ENCODE assay signal across 18 mouse cellular contexts in the genomic region with DNA sequence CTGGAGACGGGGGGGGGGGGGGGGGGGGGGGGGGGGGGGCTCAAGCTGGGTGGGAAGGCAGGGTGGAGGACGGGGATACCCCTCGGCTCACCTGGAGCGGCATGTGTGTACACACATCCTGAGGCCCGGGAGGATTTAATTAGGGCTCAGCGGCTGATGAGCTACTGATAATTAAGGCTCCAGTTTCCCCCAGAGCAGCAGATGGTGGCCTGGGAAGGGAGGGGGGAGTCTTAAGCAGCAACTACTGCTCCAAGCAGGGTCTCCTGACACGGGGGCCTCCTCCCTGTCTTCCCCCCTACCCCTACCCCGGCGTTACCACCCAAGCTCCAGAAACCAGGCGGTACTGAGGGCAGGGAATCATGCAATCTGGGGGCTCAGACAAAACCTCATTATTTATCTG. TPM values are rescaled to one million over a fixed set of nuclear protein-coding genes. Genes with fewer than 3 reads are reported as not detected.
DNase-seq lines count a peak whose midpoint lies in the region; ATAC-seq and TF ChIP-seq lines count a peak whose summit lies in the region.
"Had no signal": no experiment of that assay in that cellular context is flagged by ENCODE, and none has a peak within 500 bp of the region (broad histone marks: within the 10 kb centered on the region; RNA-seq: fewer than 3 reads in every experiment).

No protein-coding gene starts in this region.

- peaks cover 22% of the 10 kb centered on the region for H3K4me1 ChIP-seq in neural tube, embryonic 13.5 days (replicated peaks)
- peaks cover 31% of the 10 kb centered on the region for H3K4me1 ChIP-seq in forebrain, embryonic 15.5 days
- H3K4me1 ChIP-seq in hindbrain, postnatal 0 days (ENCODE audit: insufficient read depth, low read length), result peaks cover 5% of the 10 kb centered on the region; the same call in 1 of the 2 replicates
- H3K4me1 ChIP-seq: intestine, embryonic 15.5 days; liver, embryonic 12.5 days had no signal

- H3K4me2 ChIP-seq in neural tube, embryonic 13.5 days, result no peak overlapping the region
- H3K4me2 ChIP-seq in forebrain, embryonic 15.5 days (replicated peaks), result no peak overlapping the region
- H3K4me2 ChIP-seq in hindbrain, postnatal 0 days (ENCODE audit: low read depth, low read length), result no peak overlapping the region
- H3K4me2 ChIP-seq: embryonic facial prominence, embryonic 12.5 days; intestine, embryonic 15.5 days; liver, embryonic 12.5 days had no signal

- no peaks in the 10 kb centered on the region for H3K9me3 ChIP-seq in neural tube, embryonic 13.5 days
- no peaks in the 10 kb centered on the region for H3K9me3 ChIP-seq in forebrain, embryonic 15.5 days
- H3K9me3 ChIP-seq in hindbrain, postnatal 0 days (ENCODE audit: low read length), result no peaks in the 10 kb centered on the region
- H3K9me3 ChIP-seq: embryonic facial prominence, embryonic 12.5 days; intestine, embryonic 15.5 days; liver, embryonic 12.5 days had no signal

- H3K36me3 ChIP-seq in neural tube, embryonic 13.5 days, result peaks cover 3% of the 10 kb centered on the region; the same call in 1 of the 2 replicates
- no peaks in the 10 kb centered on the region; the same call in 1 of the 2 replicates for H3K36me3 ChIP-seq in forebrain, embryonic 15.5 days
- no peaks in the 10 kb centered on the region for H3K36me3 ChIP-seq in hindbrain, postnatal 0 days (ENCODE audit: insufficient read depth, low read length)
- H3K36me3 ChIP-seq: embryonic facial prominence, embryonic 12.5 days; intestine, embryonic 15.5 days had no signal

- H3K27ac ChIP-seq in neural tube, embryonic 13.5 days (replicated peaks), result peak overlapping the region; percentile 59
- peak overlapping the region; percentile 68 for H3K27ac ChIP-seq in forebrain, embryonic 15.5 days (replicated peaks)
- no peak overlapping the region for H3K27ac ChIP-seq in hindbrain, postnatal 0 days
- H3K27ac ChIP-seq: embryonic facial prominence, embryonic 12.5 days; intestine, embryonic 15.5 days; liver, embryonic 12.5 days had no signal

- no peaks in the 10 kb centered on the region for H3K27me3 ChIP-seq in neural tube, embryonic 13.5 days
- H3K27me3 ChIP-seq in forebrain, embryonic 15.5 days, result no peaks in the 10 kb centered on the region
- H3K27me3 ChIP-seq in hindbrain, postnatal 0 days (ENCODE audit: insufficient read depth, low read length), result no peaks in the 10 kb centered on the region
- H3K27me3 ChIP-seq: embryonic facial prominence, embryonic 12.5 days; intestine, embryonic 15.5 days; liver, embryonic 12.5 days had no signal

- ATAC-seq in neural tube, embryonic 13.5 days (ENCODE audit: low read depth), result 0 out of 2 replicates have a peak, but pooled peaks have one; percentile 26
- ATAC-seq in forebrain, embryonic 15.5 days (replicated peaks), result peak; percentile 53
- ATAC-seq in hindbrain, postnatal 0 days, result no peak
- ATAC-seq: intestine, embryonic 15.5 days; liver, embryonic 12.5 days had no signal

- 0 out of 2 replicates have a peak overlapping the region, but pooled peaks have one; percentile 32 for H3K9ac ChIP-seq in neural tube, embryonic 13.5 days
- H3K9ac ChIP-seq in forebrain, embryonic 15.5 days (replicated peaks), result no peak overlapping the region
- H3K9ac ChIP-seq in hindbrain, postnatal 0 days (replicated peaks; ENCODE audit: low read length), result no peak overlapping the region
- H3K9ac ChIP-seq: embryonic facial prominence, embryonic 12.5 days; intestine, embryonic 15.5 days; liver, embryonic 12.5 days had no signal

- WGBS in neural tube, embryonic 13.5 days, result 23% methylated on average over 9 of the region's 10 CpGs
- 15% methylated on average over 8 of the region's 10 CpGs for WGBS in forebrain, embryonic 15.5 days
- WGBS in hindbrain, postnatal 0 days, result 35% methylated on average over 9 of the region's 10 CpGs

- no peak for TF ChIP-seq CTCF in hindbrain, postnatal 0 days (IDR thresholded peaks at IDR 0.05; ENCODE audit: low read depth)

- no peak for DNase-seq in neural tube, embryonic 10.5 days (ENCODE audit: extremely low spot score, low spot score)
- peak; percentile 66 for DNase-seq in hindbrain, postnatal 0 days (ENCODE audit: low spot score)
- DNase-seq in ovary, postnatal 14 days (ENCODE audit: low spot score), result no peak
- DNase-seq in B cell, adult 2 months, result no peak
- no peak for DNase-seq in adipocyte (ENCODE audit: low spot score)
- DNase-seq: cerebellum, adult 9-10 months; kidney, postnatal 14 days; layer of hippocampus, adult 9-11 months; right cerebral cortex, postnatal 4 days had no signal

- H3K4me3 ChIP-seq in neural tube, embryonic 13.5 days, result no peak overlapping the region
- no peak overlapping the region for H3K4me3 ChIP-seq in forebrain, embryonic 15.5 days
- H3K4me3 ChIP-seq in hindbrain, postnatal 0 days (ENCODE audit: low read length), result no peak overlapping the region
- H3K4me3 ChIP-seq: embryonic facial prominence, embryonic 12.5 days; intestine, embryonic 15.5 days; liver, embryonic 12.5 days had no signal

RNA-seq across cellular contexts. Expression of gene Mfng, which starts 10.1 kb away (rescaled TPM):
- 34.2 and 34.4 TPM in 2 replicates for polyA plus RNA-seq in neural tube, embryonic 13.5 days (2015; fragmentation: Nextera tagmentation; extraction: Ambion mirVana)
- polyA plus RNA-seq in forebrain, embryonic 15.5 days (2015; fragmentation: Nextera tagmentation; extraction: Ambion mirVana), result 77.9 and 85.9 TPM in 2 replicates
- 12.7 and 15.2 TPM in 2 replicates for total RNA-seq in hindbrain, postnatal 0 days (2014; rRNA removed)
- 16.6 and 17.9 TPM in 2 replicates for polyA plus RNA-seq in hindbrain, postnatal 0 days (2015; fragmentation: Nextera tagmentation; extraction: Ambion mirVana)

RNA-seq across cellular contexts. Expression of gene Card10, which starts 39.6 kb away (rescaled TPM):
- polyA plus RNA-seq in neural tube, embryonic 13.5 days (2015; fragmentation: Nextera tagmentation; extraction: Ambion mirVana), result 1.7 and 2.0 TPM in 2 replicates
- 1.3 and 1.7 TPM in 2 replicates for polyA plus RNA-seq in forebrain, embryonic 15.5 days (2015; fragmentation: Nextera tagmentation; extraction: Ambion mirVana)
- total RNA-seq in hindbrain, postnatal 0 days (2014; rRNA removed), result 0.94 and 1.4 TPM in 2 replicates
- 2.3 and 2.6 TPM in 2 replicates for polyA plus RNA-seq in hindbrain, postnatal 0 days (2015; fragmentation: Nextera tagmentation; extraction: Ambion mirVana)
- total RNA-seq: granulocyte monocyte progenitor cell, adult 5-6 weeks; megakaryocyte-erythroid progenitor cell, adult 5-6 weeks had no signal

RNA-seq across cellular contexts. Expression of gene Elfn2, which starts 44.6 kb away (rescaled TPM):
- 5.5 and 6.0 TPM in 2 replicates for polyA plus RNA-seq in neural tube, embryonic 13.5 days (2015; fragmentation: Nextera tagmentation; extraction: Ambion mirVana)
- 6.2 and 6.8 TPM in 2 replicates for polyA plus RNA-seq in forebrain, embryonic 15.5 days (2015; fragmentation: Nextera tagmentation; extraction: Ambion mirVana)
- total RNA-seq in hindbrain, postnatal 0 days (2014; rRNA removed), result 40.9 and 43.1 TPM in 2 replicates
- 8.4 and 9.1 TPM in 2 replicates for polyA plus RNA-seq in hindbrain, postnatal 0 days (2015; fragmentation: Nextera tagmentation; extraction: Ambion mirVana)
- total RNA-seq: granulocyte monocyte progenitor cell, adult 5-6 weeks; megakaryocyte-erythroid progenitor cell, adult 5-6 weeks; neutrophil, adult 5-6 weeks had no signal
- polyA plus RNA-seq: liver, embryonic 12.5 days; stomach, embryonic 14.5 days had no signal
